Mouse (Mus musculus) embryonic facial prominence, embryonic 14.5 days (tissue): ENCODE data around the gene Prdm16. TPM values are rescaled to one million over a fixed set of nuclear protein-coding genes. Genes with fewer than 3 reads are reported as not detected.

Source experiments
- ATAC-seq: fragments of 200-750 bp; cut with Nextera tagmentation; 2 replicates; pipeline ENCODE4 v1.8.0; 2017; ENCODE audit warnings: low read depth, moderate number of reproducible peaks, moderate TSS enrichment
- DNase-seq: peaks from one replicate; pipeline ENCODE4 v3.0.0-alpha.2; 2015; ENCODE audit warnings: low spot score
- H3K27ac ChIP-seq: fragments of 300-500 bp; sonication (generic); replicated peaks from 2 replicates; pipeline ENCODE4 v1.5.1; 2014; ENCODE audit warnings: low read depth, mild to moderate bottlenecking, low read length, moderate library complexity
- H3K27me3 ChIP-seq: fragments of 300-500 bp; sonication (generic); replicated peaks from 2 replicates; pipeline ENCODE4 v1.6.1; 2014; ENCODE audit warnings: low read length; ENCODE audit not compliant: control insufficient read depth, insufficient read depth
- H3K36me3 ChIP-seq: fragments of 300-500 bp; sonication (generic); 2 replicates; pipeline ENCODE4 v1.6.1; 2014; ENCODE audit warnings: low read length, mixed read lengths; ENCODE audit not compliant: control insufficient read depth, insufficient read depth
- H3K4me1 ChIP-seq: fragments of 300-500 bp; sonication (generic); 2 replicates; pipeline ENCODE4 v1.6.1; 2014; ENCODE audit warnings: antibody characterized with exemption, low read length; ENCODE audit not compliant: control insufficient read depth, insufficient read depth
- H3K4me2 ChIP-seq: fragments of 300-500 bp; sonication (generic); 2 replicates; pipeline ENCODE4 v1.6.1; 2014; ENCODE audit warnings: low read depth, mild to moderate bottlenecking, low read length, moderate library complexity, mixed read lengths
- H3K4me3 ChIP-seq: fragments of 300-500 bp; sonication (generic); 2 replicates; pipeline ENCODE4 v1.5.1; 2014; ENCODE audit warnings: low read depth, mild to moderate bottlenecking, low read length
- H3K9ac ChIP-seq: fragments of 300-500 bp; sonication (generic); 2 replicates; pipeline ENCODE4 v1.6.1; 2014; ENCODE audit warnings: low read depth, mild to moderate bottlenecking, low read length, moderate library complexity, mixed read lengths
- H3K9me3 ChIP-seq: fragments of 300-500 bp; sonication (generic); 2 replicates; pipeline ENCODE4 v1.6.1; 2016; ENCODE audit warnings: low read length; ENCODE audit not compliant: control insufficient read depth
- WGBS: fragments of 180-500 bp; shearing (Covaris S2); extraction: QIAGEN DNeasy Blood & Tissue Kit; methylation state at CpG from one replicate; pipeline ENCODE4 v1.1.7; 2014; 5-methylcytosine and 5-hydroxymethylcytosine counted together
- polyA plus RNA-seq: library from polyadenylated mRNA; unstranded; fragments of >200 nt; fragmentation: Nextera tagmentation; extraction: Ambion mirVana; gene quantifications from 2 replicates; pipeline ENCODE4 v1.2.1, GENCODE M21; 2014

Prdm16 gene
- polyA plus RNA-seq, 1 experiment from 2014 or later = 12.7 TPM

- no peak overlapping the region for H3K27ac ChIP-seq
- no peak for DNase-seq
- H3K36me3 ChIP-seq = no peaks in the 10 kb centered on the region
- no peak overlapping the region for H3K4me2 ChIP-seq
- H3K4me1 ChIP-seq = peaks cover 27% of the 10 kb centered on the region
- no peak overlapping the region for H3K9ac ChIP-seq
- no peaks in the 10 kb centered on the region for H3K27me3 ChIP-seq
- no peak for ATAC-seq
- H3K4me3 ChIP-seq = no peak overlapping the region
- no peaks in the 10 kb centered on the region for H3K9me3 ChIP-seq
- 22% methylated on average over 18 of the region's 18 CpGs for WGBS
Observed at GRCm38 (mm10) chr4:154393196-154394122, 243.2 kb downstream of the Prdm16 start.

- ATAC-seq (no peak), DNase-seq (no peak)
- Histone ChIP-seq H3K9ac (no peak overlapping the region), H3K4me3 (no peak overlapping the region), H3K9me3 (no peaks in the 10 kb centered on the region), H3K4me2 (no peak overlapping the region), H3K27me3 (no peaks in the 10 kb centered on the region), H3K4me1 (peaks cover 27% of the 10 kb centered on the region), H3K36me3 (no peaks in the 10 kb centered on the region), H3K27ac (no peak overlapping the region)
- 79% methylated on average over 1 of the region's 1 CpGs for WGBS
Observed at GRCm38 (mm10) chr4:154392641-154393040, 244.0 kb downstream of the Prdm16 start.

- peaks cover 46% of the 10 kb centered on the region for H3K4me1 ChIP-seq
- peak overlapping the region; percentile 41; the same call in 1 of the 2 replicates for H3K9ac ChIP-seq
- DNase-seq = peak; percentile 69
- no peak overlapping the region for H3K4me2 ChIP-seq
- peak; percentile 24; the same call in 1 of the 2 replicates for ATAC-seq
- peak overlapping the region; percentile 44 for H3K27ac ChIP-seq
- no peaks in the 10 kb centered on the region for H3K9me3 ChIP-seq
- H3K4me3 ChIP-seq = no peak overlapping the region
- 14% methylated on average over 20 of the region's 20 CpGs for WGBS
- H3K27me3 ChIP-seq = no peaks in the 10 kb centered on the region
- H3K36me3 ChIP-seq = no peaks in the 10 kb centered on the region
Observed at GRCm38 (mm10) chr4:154390333-154391080, 246.2 kb downstream of the Prdm16 start.

- no peaks in the 10 kb centered on the region for H3K9me3 ChIP-seq
- peak overlapping the region; percentile 33; the same call in 1 of the 2 replicates for H3K27ac ChIP-seq
- no peak overlapping the region for H3K9ac ChIP-seq
- ATAC-seq (no peak), DNase-seq (no peak)
- H3K4me3 ChIP-seq = no peak overlapping the region
- WGBS = 79% methylated on average over 2 of the region's 2 CpGs
- H3K27me3 ChIP-seq = no peaks in the 10 kb centered on the region
- no peaks in the 10 kb centered on the region for H3K36me3 ChIP-seq
- no peak overlapping the region for H3K4me2 ChIP-seq
- H3K4me1 ChIP-seq = peaks cover 54% of the 10 kb centered on the region
Observed at GRCm38 (mm10) chr4:154389641-154390040, 247.0 kb downstream of the Prdm16 start.

GRCm38 (mm10) chr4:154386810-154387209, 249.9 kb downstream of the Prdm16 start:
- H3K27ac ChIP-seq = 0 out of 2 replicates have a peak overlapping the region, but pooled peaks have one; percentile 8
- DNase-seq (peak; percentile 57), ATAC-seq (peak; percentile 23; the same call in 1 of the 2 replicates)
- H3K9me3 ChIP-seq = no peaks in the 10 kb centered on the region
- H3K27me3 ChIP-seq = no peaks in the 10 kb centered on the region
- 18% methylated on average over 8 of the region's 8 CpGs for WGBS
- H3K36me3 ChIP-seq = no peaks in the 10 kb centered on the region
- H3K4me1 ChIP-seq = peaks cover 49% of the 10 kb centered on the region
- no peak overlapping the region for H3K4me3 ChIP-seq
- no peak overlapping the region for H3K9ac ChIP-seq
- H3K4me2 ChIP-seq = no peak overlapping the region

GRCm38 (mm10) chr4:154385918-154386317, 250.8 kb downstream of the Prdm16 start:
- Histone ChIP-seq H3K4me3 (no peak overlapping the region), H3K4me2 (no peak overlapping the region), H3K4me1 (peaks cover 42% of the 10 kb centered on the region), H3K27me3 (no peaks in the 10 kb centered on the region), H3K27ac (peak overlapping the region; percentile 68; the same call in 1 of the 2 replicates), H3K36me3 (no peaks in the 10 kb centered on the region), H3K9me3 (no peaks in the 10 kb centered on the region), H3K9ac (no peak overlapping the region)
- DNase-seq (no peak), ATAC-seq (no peak)
- 51% methylated on average over 2 of the region's 2 CpGs for WGBS

GRCm38 (mm10) chr4:154385208-154385607, 251.5 kb downstream of the Prdm16 start:
- H3K9me3 ChIP-seq = no peaks in the 10 kb centered on the region
- H3K9ac ChIP-seq = no peak overlapping the region
- DNase-seq = peak; percentile 46
- H3K36me3 ChIP-seq = no peaks in the 10 kb centered on the region
- H3K4me3 ChIP-seq = no peak overlapping the region
- peak; percentile 12; the same call in 1 of the 2 replicates for ATAC-seq
- H3K4me2 ChIP-seq = no peak overlapping the region
- WGBS = 34% methylated on average over 8 of the region's 8 CpGs
- H3K27me3 ChIP-seq = no peaks in the 10 kb centered on the region
- peak overlapping the region; percentile 68 for H3K27ac ChIP-seq
- peaks cover 35% of the 10 kb centered on the region for H3K4me1 ChIP-seq

- DNase-seq (no peak), ATAC-seq (no peak)
- Histone ChIP-seq H3K9me3 (no peaks in the 10 kb centered on the region), H3K4me2 (no peak overlapping the region), H3K36me3 (no peaks in the 10 kb centered on the region), H3K27me3 (no peaks in the 10 kb centered on the region), H3K9ac (no peak overlapping the region), H3K27ac (no peak overlapping the region), H3K4me1 (no peaks in the 10 kb centered on the region), H3K4me3 (no peak overlapping the region)
- 89% methylated on average over 2 of the region's 2 CpGs for WGBS
Observed at GRCm38 (mm10) chr4:154378876-154379275, 257.8 kb downstream of the Prdm16 start.
